Mouse (Mus musculus) liver, postnatal 0 days (tissue): ENCODE data around the gene Wnt3a.

Experiments
- CTCF ChIP-seq: sonication (generic); IDR thresholded peaks from 2 replicates; pipeline ENCODE4 v1.5.1; 2016; ENCODE audit warnings: antibody characterized with exemption, low read depth
- EP300 ChIP-seq: IDR thresholded peaks from 2 replicates; pipeline ENCODE4 v1.6.1; 2016; ENCODE audit warnings: antibody characterized with exemption, low read depth, mild to moderate bottlenecking

DNA sequence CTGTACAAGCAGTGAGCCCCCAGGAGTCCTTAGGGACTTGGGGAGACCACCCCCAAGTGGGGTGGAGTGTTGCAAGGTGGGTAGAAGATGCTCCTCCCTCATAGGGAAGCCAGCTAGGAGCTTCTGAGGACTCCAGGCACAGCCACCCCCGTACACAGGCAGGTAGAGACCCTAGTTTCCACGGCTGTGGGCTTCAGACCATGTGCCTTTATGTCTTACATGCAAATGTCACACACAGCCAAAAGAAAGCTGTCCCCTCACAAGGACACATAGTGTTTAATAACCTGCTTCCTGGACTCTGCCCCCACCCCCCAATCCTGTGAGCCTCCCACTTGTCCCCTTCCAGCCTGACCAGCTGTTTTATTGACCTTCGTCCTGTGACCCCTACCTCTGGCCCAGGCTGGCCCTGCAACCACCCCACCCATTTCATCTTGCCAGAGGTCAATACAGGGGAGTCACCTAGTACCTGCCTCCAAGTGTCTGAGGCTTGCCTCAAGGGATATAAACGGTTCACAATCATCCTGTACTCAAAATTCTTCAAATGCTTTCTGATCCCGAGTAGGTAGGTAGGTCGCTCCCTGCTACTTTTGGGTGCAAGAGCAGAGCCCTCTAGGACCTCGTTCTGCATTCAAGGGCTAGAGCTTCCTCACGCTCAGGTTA is 25.3 kb downstream of the Wnt3a start:
- TF ChIP-seq EP300 (no peak), CTCF (no peak)
